Mouse (Mus musculus) mouse embryonic stem cell (cell line): ENCODE measurements at regions not wholly inside any gene's neighbourhood (a gene's known extent, or its start where the extent isn't known, plus 50 kb on each side); places are given as distances from the start of the nearest gene placed in this dataset.

ENCODE experiments used
- in situ Hi-C, 2 experiments: fragments of 300-500 bp; cut with MboI; formaldehyde crosslinking; loops; 1 replicate in 1 of 2; 3 replicates in 1 of 2; pipeline ENCODE4 v1.14.3; 2019 to 2020; ENCODE audit warnings: low sequenced_read_pairs in 2 of 2, low pct_unique_long_range_greater_than_20kb in 1 of 2, mixed read lengths in 1 of 2; ENCODE audit not compliant: unreplicated experiment in 1 of 2

DNA sequence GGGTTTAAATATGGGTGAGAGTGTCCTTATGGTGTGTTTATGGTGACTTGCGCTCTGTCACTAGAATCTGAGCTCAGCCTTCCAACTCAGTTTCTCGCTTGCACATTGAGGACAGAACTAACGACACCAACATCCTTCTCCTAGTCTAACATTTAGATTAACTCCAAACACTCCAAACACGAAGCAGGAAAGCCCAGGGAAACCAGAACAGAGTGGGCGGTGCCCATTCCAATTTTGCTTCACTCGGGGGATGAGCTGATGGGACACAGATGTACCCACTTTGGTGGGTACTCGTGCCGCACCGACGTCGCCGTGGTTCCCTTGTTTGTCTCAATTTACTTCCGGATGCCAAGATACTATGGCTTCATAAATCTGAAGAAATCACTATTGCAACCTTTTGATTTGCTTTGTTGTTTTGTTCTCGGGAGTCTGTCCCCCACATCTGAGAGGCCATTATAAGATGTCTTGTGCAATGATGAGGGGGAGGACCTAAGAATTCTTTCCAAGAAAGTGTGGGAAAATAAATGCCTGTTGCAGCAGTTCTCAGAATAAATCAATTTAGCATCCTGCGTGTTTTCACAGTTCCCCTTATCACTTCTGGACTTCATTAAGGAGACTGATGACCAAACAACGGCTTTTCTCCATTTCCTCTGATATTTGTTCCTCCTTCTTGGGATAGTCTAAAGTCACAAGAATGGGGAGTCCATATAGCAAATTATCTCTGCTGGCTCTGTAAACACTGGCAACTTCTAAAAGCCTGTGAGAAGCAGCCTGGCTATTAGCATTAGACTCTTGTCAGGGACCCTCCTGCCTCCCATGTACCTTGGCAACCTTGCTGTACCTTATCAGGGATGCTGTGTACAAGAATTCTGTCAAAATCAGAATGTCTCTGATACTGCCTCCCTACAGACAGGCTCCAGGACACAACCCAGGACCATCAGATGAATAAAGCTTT is 96.2 kb upstream of the Klf9 start:
- in situ Hi-C loops: no loop called here

- in situ Hi-C loops: no loop called here
Measured at GRCm38 (mm10) chr19:23051456-23051855, 89.6 kb upstream of the Klf9 start.

GRCm38 (mm10) chr19:23054440-23054839 is 86.6 kb upstream of the Klf9 start:
- in situ Hi-C loops: no loop called here

- in situ Hi-C loops: no loop called here
Measured at GRCm38 (mm10) chr19:23055916-23056805, 84.9 kb upstream of the Klf9 start.

DNA sequence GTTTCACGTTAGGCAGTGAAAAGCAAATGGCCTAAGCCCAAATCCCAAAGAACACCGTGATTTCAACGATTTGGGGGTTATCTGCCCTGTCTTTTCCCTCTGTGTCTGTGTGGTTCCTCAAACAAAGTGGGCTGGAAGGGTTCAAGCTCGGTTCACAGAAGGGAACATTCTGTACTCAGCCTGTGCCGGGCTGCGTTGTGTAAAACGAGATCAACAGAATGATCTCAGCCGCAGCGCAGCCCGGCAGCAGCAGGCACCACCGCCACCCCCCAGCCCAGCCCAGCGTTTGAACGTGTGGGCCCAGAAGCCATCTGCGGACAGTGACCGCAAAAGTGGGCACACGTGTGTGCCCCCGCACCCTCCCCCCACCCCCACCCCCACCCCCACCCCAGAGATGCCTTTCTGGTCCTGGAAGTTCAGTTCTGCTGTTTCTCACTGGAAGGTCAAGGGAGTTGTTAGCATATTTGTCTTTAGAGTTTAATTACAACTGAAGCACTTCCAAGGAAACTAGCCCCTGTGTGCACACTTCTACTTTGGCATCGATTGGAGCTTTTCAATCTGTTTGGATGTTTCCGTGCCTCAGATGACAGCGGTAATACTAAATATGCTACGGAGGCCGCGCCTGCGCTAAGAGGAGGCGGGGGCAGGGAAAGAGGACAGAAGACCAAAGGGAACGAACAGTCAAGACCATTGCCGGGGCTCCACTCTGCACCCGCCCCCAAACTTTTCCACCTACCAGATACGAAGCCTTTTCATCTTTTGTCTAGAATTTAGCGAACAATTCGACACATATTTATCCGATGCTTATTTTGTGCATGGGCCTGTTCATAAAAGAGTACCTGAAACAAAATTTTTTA is 83.9 kb upstream of the Klf9 start:
- in situ Hi-C loops: no loop called here

DNA sequence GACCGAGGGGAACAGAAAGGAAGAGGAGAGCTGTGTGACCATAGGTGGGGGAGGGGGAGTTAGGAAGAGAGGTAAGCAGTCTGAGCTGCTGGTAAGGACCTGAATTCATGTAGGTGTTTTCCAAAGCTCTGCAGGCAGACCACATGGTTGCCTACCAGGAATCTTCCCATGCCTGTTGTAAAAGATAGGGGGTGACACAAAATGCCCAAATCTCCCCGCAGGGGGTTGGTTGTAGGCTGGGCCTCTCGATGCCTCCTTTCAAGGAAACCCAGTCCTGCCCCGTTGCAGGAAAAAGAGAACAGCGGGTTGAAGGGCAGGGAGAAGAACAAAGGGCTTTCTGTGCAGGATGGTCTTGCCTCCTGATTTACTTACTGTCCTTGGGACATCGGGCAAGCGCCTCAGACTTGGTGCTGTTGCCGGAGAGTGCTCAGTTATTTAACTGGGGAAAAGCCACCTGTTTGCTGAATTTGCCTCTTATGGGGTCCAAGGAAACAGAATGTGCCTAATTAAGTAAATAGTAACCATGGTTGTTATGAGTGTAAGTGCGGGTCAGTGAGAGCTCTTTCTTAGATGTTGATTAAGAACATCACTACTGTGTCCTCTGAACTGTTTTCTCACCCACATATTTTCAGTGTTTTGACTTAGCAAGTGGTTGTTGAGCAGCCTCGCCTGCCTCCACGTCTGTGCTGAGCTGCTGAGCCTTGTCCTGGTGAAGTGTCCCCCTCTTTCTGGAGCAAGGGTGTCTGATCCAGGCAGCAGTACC is 83.1 kb upstream of the Klf9 start:
- in situ Hi-C loops: no loop called here

- in situ Hi-C loops: no loop called here
Measured at GRCm38 (mm10) chr19:23058502-23058900, 82.5 kb upstream of the Klf9 start.

- in situ Hi-C loops: no loop called here
Measured at GRCm38 (mm10) chr19:23061081-23061640, 79.9 kb upstream of the Klf9 start.

DNA sequence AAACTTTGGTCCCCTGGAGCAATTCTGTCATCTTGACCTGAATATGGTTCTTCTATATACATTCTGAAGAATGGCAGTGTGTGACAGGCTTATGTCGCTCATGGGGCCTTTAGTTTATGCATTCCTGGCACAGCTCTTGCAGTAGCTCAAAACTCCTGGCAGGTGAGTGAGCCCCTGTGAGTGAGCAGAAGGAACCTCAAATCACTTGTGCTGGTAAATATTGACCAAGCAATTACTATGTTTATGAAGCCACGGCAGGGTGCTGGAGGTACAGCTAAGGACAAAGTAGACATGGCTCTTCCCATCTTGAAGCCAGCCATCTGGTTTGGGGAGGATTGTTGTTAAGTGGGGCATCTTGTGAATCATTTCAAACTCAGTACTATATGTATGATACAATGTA is 79.1 kb upstream of the Klf9 start:
- in situ Hi-C loops: no loop called here

- in situ Hi-C loops: no loop called here
Measured at GRCm38 (mm10) chr19:23062851-23063250, 78.2 kb upstream of the Klf9 start.

DNA sequence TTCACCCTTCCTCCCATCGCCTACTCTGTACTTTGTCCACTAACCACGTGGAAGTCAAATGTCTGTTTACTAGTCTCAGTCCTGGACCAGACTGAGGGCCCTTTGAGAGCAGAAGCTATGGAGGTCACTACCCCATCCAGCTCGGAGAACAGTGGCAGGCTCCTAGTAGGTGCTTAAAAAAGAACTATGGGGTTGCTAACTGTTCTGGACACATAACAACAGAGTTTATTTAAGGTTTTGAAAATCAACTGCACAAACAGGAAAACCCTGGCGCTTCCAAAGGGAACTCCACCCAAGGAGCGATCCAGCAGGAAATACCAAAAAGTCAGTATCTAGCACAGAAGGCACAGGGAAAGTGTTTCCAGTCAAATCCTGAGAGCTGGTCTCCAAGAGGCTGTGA is 75.5 kb upstream of the Klf9 start:
- in situ Hi-C loops: no loop called here

- in situ Hi-C loops: no loop called here
Measured at GRCm38 (mm10) chr19:23066726-23067125, 74.3 kb upstream of the Klf9 start.

- in situ Hi-C loops: no loop called here
Measured at GRCm38 (mm10) chr19:23068600-23068999, 72.4 kb upstream of the Klf9 start.

DNA sequence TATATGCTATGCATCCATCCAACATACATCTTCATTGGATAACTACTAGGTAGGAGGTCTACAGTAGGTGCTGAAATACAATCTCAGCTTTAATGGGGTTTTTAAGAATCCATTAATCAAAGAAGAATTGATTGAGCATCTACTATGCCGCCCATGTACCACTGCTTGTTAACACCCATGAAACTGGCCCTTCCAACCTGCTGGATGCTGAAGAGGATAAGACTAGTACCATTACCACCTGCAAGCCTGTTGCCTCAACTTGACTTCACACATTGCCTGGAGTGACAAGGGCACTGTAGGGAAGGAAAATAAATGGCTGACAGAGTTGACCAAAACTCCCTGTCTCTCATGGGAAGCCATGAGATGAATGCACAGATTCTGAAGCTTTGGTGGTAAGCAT is 71.4 kb upstream of the Klf9 start:
- in situ Hi-C loops: no loop called here

DNA sequence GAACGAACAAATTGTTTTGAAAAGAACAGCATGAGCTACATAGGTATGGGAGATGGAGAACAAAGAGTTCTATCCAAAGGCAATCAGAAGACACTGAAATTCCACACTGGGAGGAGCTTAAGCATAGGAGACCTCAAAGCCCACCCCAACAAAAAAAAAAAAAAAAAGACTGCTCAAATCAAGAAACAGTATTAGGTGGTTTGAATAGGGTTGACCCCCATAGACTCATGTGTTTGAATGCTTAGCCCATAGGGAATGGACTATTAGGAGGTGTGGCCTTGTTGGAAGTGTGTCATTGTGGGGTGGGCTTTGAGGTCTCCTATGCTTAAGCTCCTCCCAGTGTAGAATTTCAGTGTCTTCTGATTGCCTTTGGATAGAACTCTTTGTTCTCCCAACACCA is 70.0 kb upstream of the Klf9 start:
- in situ Hi-C loops: no loop called here

GRCm38 (mm10) chr19:23074602-23075570 is 66.1 kb upstream of the Klf9 start:
- in situ Hi-C loops: no loop called here

GRCm38 (mm10) chr19:23075790-23076189 is 65.2 kb upstream of the Klf9 start:
- in situ Hi-C loops: no loop called here
